Mouse (Mus musculus): Measurements from ENCODE around the gene Osbpl10. TPM values are rescaled to one million over a fixed set of nuclear protein-coding genes. Genes with fewer than 3 reads are reported as not detected.
A peak's percentile ranks its signal among the peaks of the same experiment; 100 is the strongest.

The Osbpl10 gene
- total RNA-seq, 2 experiments from 2014 or later: 2.0 to 3.7 TPM

DNA sequence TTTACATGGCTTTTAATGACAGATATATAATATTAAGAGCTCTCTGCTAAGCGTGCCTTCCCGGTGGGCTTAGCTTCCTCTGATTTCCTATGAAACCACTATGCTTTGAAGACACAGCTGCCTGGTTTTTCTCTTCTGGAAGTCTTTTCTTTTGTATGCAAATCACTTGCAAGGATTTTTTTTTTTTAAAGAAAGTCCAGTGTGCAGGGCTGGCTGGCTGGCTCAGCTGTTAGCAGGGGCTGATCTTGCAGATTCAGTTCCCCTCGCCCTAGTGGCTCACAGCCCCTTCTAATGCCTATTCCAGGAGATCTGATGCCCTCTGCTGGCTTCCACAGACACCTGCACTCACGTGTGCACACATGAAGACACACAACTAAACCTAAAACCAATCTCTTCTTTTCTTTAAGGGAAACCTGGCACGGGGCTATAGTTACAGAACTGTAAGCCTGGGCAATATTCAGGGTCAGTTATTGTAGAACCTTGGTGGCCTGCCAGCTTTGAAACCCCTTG is 235.4 kb downstream of the Osbpl10 start:
- no peak overlapping the region for H3K4me3 ChIP-seq
- DNase-seq: no peak
- intact Hi-C loops (cut with DNase I): no loop called here
- no peak overlapping the region for H3K27ac ChIP-seq
- TF ChIP-seq CTCF (IDR thresholded peaks at IDR 0.05): peak; percentile 9; the same call in 1 of the 2 replicates

DNA sequence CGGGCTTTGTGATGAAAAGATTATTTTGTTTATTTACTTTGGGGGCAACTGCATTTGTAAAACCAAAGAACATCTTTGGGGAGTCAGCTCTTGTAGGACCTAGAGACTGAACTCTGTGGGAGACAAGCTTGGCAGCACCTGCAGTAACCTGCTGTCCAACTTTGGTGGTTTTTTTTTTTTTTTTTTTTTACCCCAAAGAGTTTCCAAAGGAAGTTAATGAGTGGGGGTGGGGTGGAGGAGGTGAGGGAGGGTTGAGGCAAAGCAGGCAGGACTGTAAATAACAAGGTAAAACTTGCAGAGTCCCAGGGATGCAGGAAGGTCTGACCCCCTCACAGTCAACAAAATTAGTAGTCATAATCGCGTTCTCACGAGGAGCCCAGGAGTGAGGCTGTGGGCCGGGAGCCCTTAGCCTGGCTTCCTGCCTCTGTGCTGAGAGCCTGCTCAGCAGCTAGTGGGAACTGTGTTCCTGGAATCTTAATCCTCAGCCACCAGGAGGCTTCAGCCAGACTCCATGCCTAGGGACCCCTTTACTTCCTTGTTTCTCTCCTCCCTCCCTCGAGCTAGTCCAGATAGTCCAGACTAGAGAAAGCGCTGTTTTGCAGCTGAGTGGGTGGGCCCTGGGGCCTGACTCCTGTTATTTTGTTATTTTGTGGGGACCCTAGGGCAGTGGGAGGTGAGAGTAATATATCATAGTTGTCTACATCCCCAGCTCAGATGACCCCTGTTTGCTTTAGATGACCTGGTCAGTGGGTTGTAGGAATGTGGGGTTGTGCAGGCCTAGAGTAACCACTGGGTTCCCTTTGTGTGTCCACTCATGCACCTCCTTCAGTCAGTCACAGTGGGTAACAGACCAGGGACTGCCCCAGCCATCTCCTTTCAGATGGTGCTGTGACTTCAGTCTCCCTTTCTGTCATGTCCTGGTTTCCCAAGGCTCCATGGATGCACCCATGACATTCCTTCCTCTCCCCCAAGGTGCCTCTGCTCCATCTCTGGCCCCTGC is 236.5 kb downstream of the Osbpl10 start:
- Histone ChIP-seq H3K27ac (peak overlapping the region; percentile 24; the same call in 1 of the 2 replicates), H3K4me3 (no peak overlapping the region)
- TF ChIP-seq CTCF (IDR thresholded peaks at IDR 0.05): no peak
- intact Hi-C loops (cut with DNase I): no loop called here
- DNase-seq: no peak

DNA sequence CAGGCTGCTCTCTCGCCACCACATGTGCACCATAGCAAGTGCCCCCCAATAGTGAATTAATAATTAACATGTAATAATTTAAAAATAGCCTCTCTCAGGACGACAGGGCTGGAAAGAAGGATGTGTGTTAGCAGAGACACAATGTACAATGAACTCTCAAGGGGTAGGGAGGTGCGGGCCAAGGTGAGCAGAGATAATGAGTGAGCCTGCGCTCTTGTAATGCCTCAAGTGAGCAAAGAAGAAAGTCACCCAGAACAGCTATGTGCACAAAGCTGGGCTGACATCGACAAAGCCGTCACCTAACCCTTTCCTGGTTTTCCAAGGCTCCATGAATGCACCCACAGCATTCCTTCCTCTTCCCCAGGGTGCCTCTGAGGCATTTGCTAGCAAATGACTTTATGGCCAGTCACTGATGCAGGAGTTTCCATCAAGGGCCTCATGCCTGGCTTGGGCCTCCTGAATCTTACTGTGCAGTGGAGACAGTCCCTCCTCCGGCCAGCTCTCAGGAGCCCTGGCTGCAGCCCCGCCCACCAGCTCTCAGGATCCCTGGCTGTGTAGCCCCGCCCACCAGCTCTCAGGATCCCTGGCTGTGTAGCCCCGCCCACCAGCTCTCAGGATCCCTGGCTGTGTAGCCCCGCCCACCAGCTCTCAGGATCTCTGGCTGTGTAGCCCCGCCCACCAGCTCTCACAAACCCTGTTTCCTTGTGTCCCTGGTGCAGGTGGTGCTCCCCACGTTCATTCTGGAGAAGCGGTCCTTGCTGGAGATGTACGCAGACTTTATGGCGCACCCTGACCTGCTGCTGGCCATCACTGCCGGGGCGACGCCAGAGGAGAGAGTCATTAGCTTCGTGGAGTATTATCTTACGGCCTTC is 237.7 kb downstream of the Osbpl10 start:
- no peak overlapping the region for H3K4me3 ChIP-seq
- no peak for TF ChIP-seq CTCF (IDR thresholded peaks at IDR 0.05)
- DNase-seq: no peak
- intact Hi-C loops (cut with DNase I): no loop called here
- no peak overlapping the region for H3K27ac ChIP-seq

DNA sequence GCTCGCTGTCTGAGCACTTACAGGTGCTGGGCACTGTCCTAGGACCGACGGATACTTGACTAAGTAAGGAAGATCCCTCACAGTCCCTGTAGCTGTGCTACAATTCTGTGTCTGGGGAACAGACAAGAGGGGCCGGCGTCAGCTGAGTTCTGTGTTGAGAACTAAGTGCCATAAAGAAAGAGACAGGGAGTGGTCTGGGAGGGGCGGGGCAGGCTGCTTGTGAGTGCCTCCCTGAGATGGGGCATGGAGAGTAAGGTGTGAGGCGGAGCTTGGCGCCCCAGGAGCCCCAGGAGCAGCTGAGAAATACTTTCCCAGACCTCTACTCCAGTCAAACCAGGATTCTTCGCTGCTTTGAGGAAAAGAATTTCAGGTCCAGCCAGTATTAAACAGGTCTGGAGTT is 239.6 kb downstream of the Osbpl10 start:
- no peak for DNase-seq
- H3K4me3 ChIP-seq: no peak overlapping the region
- no peak for TF ChIP-seq CTCF (IDR thresholded peaks at IDR 0.05)
- intact Hi-C loops (cut with DNase I): no loop called here
- no peak overlapping the region for H3K27ac ChIP-seq

DNA sequence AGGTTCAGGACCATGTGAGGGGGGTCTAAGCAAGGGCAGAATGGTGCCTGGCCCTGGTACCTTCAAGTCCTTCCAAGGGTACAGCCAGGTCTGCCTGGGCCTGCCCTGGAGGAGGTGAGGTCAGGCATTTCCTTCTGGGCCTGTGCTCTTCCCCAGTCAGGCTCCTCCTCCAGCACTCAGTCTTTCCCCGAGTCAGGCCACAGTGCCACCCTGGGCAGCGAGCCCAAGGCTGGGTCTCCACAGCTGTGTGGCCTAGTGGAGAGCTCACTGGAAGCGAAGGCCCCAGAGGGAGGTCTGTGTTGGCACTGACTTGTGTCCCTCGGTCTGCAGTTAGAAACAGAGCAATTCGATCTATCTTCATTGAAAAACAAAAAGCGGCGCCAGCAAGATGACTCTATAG is 242.1 kb downstream of the Osbpl10 start:
- TF ChIP-seq CTCF (IDR thresholded peaks at IDR 0.05): no peak
- no peak overlapping the region for H3K4me3 ChIP-seq
- intact Hi-C loops (cut with DNase I): no loop called here
- H3K27ac ChIP-seq: no peak overlapping the region
- DNase-seq: no peak

DNA sequence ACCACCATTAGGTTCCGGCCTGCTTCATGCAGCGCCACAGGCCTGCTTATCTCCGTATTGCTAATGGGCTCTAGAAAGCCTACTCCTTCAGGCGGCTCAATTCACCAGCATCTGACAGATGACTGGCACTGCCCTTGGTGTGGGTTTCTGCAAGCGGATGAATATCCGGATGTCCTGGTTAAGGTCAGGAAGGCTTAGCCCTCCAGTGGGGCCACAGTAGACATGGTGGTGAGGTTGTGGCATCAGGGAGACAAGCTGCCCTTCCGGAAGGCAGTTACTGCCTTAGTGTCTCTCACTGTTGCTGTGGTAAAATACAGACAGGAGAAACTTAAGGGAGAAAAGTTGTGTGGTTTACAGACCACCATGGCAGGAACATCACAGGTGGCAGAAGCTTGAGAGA is 242.9 kb downstream of the Osbpl10 start:
- TF ChIP-seq CTCF (IDR thresholded peaks at IDR 0.05): no peak
- DNase-seq: no peak
- H3K27ac ChIP-seq: no peak overlapping the region
- intact Hi-C loops (cut with DNase I): no loop called here
- H3K4me3 ChIP-seq: no peak overlapping the region

DNA sequence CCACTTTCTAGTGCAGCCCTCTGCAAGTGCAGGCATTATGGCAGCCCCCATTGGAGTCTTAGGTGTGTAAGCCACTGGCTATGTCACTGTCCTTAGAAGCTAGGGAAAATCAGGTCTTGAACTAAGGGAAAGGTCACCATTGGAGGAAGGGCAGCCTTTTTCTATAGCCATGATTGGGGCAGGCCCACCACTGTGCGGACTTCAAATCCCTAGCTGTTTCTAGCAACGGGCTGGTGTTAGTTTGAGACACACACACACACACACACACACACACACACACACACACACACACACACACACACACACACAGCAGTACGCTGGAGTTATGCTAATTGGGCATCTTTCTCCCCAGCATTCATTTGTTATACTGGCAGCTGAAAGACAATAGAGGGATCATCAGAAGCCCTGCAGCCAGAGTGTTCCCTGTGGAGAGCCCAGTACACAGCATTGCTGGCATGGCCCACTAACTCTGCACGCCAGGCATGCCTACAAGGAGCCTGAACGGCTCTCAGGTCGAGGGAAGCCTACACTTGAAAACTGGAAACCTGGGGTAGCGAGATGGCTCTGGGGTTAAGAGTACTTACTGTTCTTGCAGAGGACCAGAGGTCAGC is 246.5 kb downstream of the Osbpl10 start:
- Histone ChIP-seq H3K4me3 (no peak overlapping the region), H3K27ac (no peak overlapping the region)
- no peak for DNase-seq
- intact Hi-C loops (cut with DNase I): no loop called here
- no peak for TF ChIP-seq CTCF (IDR thresholded peaks at IDR 0.05)

DNA sequence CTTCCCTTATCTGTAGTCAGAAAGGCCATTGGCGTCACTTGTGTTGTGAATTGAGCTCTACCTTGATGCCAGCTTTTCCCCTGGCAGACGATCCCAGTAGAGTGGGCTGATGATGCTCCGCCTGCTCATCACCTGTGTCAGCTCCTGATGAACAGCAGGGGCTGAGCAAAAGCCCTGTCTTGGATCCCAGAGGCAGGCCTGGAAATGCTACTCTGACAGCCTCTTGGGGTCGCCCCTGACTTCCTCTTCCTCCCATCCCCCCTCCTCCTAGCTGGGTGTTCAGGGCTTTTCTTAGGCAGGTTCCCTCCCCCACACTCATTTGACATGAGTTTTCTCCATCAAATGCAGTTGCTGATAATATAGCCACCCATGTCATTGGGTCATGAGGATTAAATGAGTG is 250.8 kb downstream of the Osbpl10 start:
- no peak for TF ChIP-seq CTCF (IDR thresholded peaks at IDR 0.05)

DNA sequence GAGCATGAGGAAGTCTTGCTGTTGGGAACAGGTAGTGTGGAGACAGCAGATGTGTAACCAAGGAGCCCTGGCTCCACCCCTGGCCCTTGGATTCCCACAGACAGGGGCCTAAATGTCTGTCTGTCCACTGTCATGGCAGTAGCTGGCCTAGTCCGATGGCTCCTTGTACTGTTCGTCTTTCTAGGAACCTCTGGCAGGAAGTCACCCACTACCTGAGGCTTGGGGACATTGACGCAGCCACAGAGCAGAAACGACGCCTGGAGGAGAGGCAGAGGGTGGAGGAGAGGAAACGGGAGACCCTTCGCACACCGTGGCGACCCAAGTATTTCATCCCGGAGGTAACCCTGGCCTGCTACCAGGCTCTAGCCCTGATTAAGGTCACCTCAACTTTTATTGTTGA is 251.3 kb downstream of the Osbpl10 start:
- intact Hi-C loops (cut with DNase I): no loop called here
- DNase-seq: no peak

More for the DNA sequence above, 250.8 kb downstream of the Osbpl10 start:
- H3K27ac ChIP-seq: no peak overlapping the region
- no peak overlapping the region for H3K4me3 ChIP-seq
- DNase-seq: no peak
- intact Hi-C loops (cut with DNase I): no loop called here

DNA sequence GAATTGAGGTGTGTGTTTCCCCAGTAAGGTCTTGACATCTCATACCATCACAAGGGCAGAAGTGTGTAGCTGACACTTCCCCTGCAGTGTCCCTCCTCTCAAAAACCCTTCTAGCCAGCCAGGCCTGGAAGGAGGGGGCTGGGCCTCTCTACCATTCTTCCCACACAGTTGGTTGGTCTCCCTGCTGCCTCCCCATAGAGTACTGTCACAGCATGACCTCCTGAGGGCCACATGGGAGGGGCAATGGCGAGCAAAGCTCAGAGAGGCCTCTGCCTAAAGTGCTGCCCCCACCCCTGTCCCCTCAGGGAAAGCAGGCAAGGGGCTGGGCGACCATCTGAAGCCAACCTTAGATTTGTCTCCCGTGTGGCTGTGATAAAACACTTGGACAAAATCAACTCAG is 251.8 kb downstream of the Osbpl10 start:
- no peak overlapping the region for H3K27ac ChIP-seq
- TF ChIP-seq CTCF (IDR thresholded peaks at IDR 0.05): no peak
- intact Hi-C loops (cut with DNase I): no loop called here
- H3K4me3 ChIP-seq: no peak overlapping the region
- no peak for DNase-seq

More for the DNA sequence above, 251.3 kb downstream of the Osbpl10 start:
- Histone ChIP-seq H3K4me3 (no peak overlapping the region), H3K27ac (no peak overlapping the region)
- no peak for TF ChIP-seq CTCF (IDR thresholded peaks at IDR 0.05)

DNA sequence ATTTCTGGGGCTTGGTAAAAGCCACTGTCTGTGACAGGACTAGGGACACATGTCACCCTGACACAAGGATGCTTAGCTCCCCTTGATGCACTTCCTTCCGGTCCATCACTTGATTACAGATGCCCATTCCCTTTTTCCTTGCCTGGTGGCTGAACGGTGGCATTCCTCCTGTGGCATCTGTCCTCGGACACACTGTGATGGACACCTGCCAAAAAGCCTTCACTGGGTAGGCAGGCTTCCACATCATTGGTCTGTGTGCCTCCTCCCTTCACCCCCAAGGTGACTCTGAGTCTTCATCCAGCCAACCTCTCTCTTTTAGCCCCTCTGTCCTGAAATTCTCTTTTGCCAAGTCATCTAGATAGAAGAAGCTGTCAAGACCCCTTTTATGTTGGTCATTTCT is 253.1 kb downstream of the Osbpl10 start:
- no peak overlapping the region for H3K4me3 ChIP-seq
- H3K27ac ChIP-seq: no peak overlapping the region
- DNase-seq: no peak
- intact Hi-C loops (cut with DNase I): no loop called here
- TF ChIP-seq CTCF (IDR thresholded peaks at IDR 0.05): no peak

DNA sequence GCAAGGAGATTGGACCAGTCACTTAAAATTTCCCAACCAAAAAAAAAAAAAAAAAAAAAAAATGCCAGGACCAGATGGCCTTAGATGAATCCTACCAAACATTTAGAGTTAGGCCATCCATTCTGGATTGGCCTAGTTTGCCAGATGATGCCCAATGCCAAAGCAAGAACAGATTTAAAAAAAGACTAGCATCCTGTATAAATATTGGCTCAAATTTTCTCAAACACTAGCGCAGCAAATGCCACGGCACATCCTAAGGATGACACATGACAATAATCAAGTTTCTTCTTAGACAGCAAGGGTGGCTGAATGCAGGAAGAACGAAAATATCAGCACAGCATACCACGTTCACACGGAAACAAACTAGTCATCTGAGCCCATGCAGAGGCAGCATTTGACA is 255.4 kb downstream of the Osbpl10 start:
- no peak for TF ChIP-seq CTCF (IDR thresholded peaks at IDR 0.05)
- DNase-seq: no peak
- Histone ChIP-seq H3K4me3 (no peak overlapping the region), H3K27ac (no peak overlapping the region)
- intact Hi-C loops (cut with DNase I): no loop called here

All from gastrocnemius, adult 2 months (tissue).